Mouse (Mus musculus) hindbrain, postnatal 0 days (tissue): ENCODE results near the gene Prmt1. TPM values are rescaled to one million over a fixed set of nuclear protein-coding genes. Genes with fewer than 3 reads are reported as not detected.

Source experiments
- ATAC-seq: fragments of 200-750 bp; cut with Nextera tagmentation; 2 replicates; pipeline ENCODE4 v1.8.0; 2017; ENCODE audit warnings: mild to moderate bottlenecking, moderate TSS enrichment, moderate library complexity
- DNase-seq: peaks from one replicate; pipeline ENCODE4 v3.0.0-alpha.2; 2015; ENCODE audit warnings: low spot score
- H3K27ac ChIP-seq: fragments of 300-500 bp; sonication (generic); 2 replicates; pipeline ENCODE4 v1.5.1; 2014; ENCODE audit warnings: mild to moderate bottlenecking
- H3K27me3 ChIP-seq: fragments of 300-500 bp; sonication (generic); 2 replicates; pipeline ENCODE4 v1.6.1; 2014; ENCODE audit warnings: low read length, mixed read lengths; ENCODE audit not compliant: insufficient read depth
- H3K36me3 ChIP-seq: fragments of 300-500 bp; sonication (generic); 2 replicates; pipeline ENCODE4 v1.6.1; 2014; ENCODE audit warnings: low read length, mixed read lengths; ENCODE audit not compliant: insufficient read depth
- H3K4me1 ChIP-seq: fragments of 300-500 bp; sonication (generic); 2 replicates; pipeline ENCODE4 v1.6.1; 2014; ENCODE audit warnings: antibody characterized with exemption, low read length, mixed read lengths; ENCODE audit not compliant: insufficient read depth
- H3K4me2 ChIP-seq: fragments of 300-500 bp; sonication (generic); 2 replicates; pipeline ENCODE4 v1.6.1; 2014; ENCODE audit warnings: low read depth, mild to moderate bottlenecking, low read length, moderate library complexity, mixed read lengths
- H3K4me3 ChIP-seq: fragments of 300-500 bp; sonication (generic); 2 replicates; pipeline ENCODE4 v1.5.1; 2014; ENCODE audit warnings: low read length
- H3K9ac ChIP-seq: fragments of 300-500 bp; sonication (generic); replicated peaks from 2 replicates; pipeline ENCODE4 v1.6.1; 2014; ENCODE audit warnings: mild to moderate bottlenecking, low read length, moderate library complexity, mixed read lengths
- H3K9me3 ChIP-seq: fragments of 300-500 bp; sonication (generic); 2 replicates; pipeline ENCODE4 v1.6.1; 2016; ENCODE audit warnings: low read length, mixed read lengths
- CTCF ChIP-seq: IDR thresholded peaks from 2 replicates; pipeline ENCODE4 v1.5.1; 2016; ENCODE audit warnings: antibody characterized with exemption, control low read depth, low read depth
- WGBS: fragments of 180-500 bp; shearing (Covaris S2); extraction: QIAGEN DNeasy Blood & Tissue Kit; methylation state at CpG from one replicate; pipeline ENCODE4 v1.1.7; 2014; 5-methylcytosine and 5-hydroxymethylcytosine counted together
- polyA plus RNA-seq: library from polyadenylated mRNA; unstranded; fragments of >200 nt; fragmentation: Nextera tagmentation; extraction: Ambion mirVana; gene quantifications from 2 replicates; pipeline ENCODE4 v1.2.1, GENCODE M21; 2015
- total RNA-seq: library from RNA; depleted of rRNA; stranded (reverse); fragments of >200 nt; gene quantifications from 2 replicates; pipeline ENCODE4 v1.2.3, GENCODE M21; 2014; rRNA removed

Prmt1 gene
- total RNA-seq (215 and 251 TPM in 2 replicates), polyA plus RNA-seq (470 and 531 TPM in 2 replicates)

- Histone ChIP-seq H3K9me3 (no peaks in the 10 kb centered on the region), H3K4me2 (peak within 1 kb of the TSS; percentile 81), H3K4me1 (peaks cover 13% of the 10 kb centered on the region), H3K4me3 (peak within 1 kb of the TSS; percentile 97), H3K27me3 (no peaks in the 10 kb centered on the region), H3K9ac (peak within 1 kb of the TSS; percentile 93), H3K27ac (peak within 1 kb of the TSS; percentile 96), H3K36me3 (peaks cover 10% of the 10 kb centered on the region)
- TF ChIP-seq CTCF, result no peak
- DNase-seq (peak; percentile 100), ATAC-seq (peak; percentile 97)
- 1% methylated on average over 40 of the region's 42 CpGs for WGBS
Observed at GRCm38 (mm10) chr7:44986192-44986878, at the start of gene Prmt1. Gene Prmt1, minus strand, starts transcription at chr7:44986568.

GRCm38 (mm10) chr7:45035631-45036030 is 49.3 kb upstream of the Prmt1 start:
- Histone ChIP-seq H3K9me3 (no peaks in the 10 kb centered on the region), H3K27me3 (no peaks in the 10 kb centered on the region), H3K4me3 (no peak overlapping the region), H3K9ac (no peak overlapping the region), H3K4me2 (no peak overlapping the region), H3K36me3 (peaks cover 76% of the 10 kb centered on the region), H3K27ac (no peak overlapping the region), H3K4me1 (no peaks in the 10 kb centered on the region)
- TF ChIP-seq CTCF, result no peak
- WGBS, result 93% methylated on average over 3 of the region's 3 CpGs
- DNase-seq (no peak), ATAC-seq (no peak)

- Histone ChIP-seq H3K27ac (no peak overlapping the region), H3K4me1 (no peaks in the 10 kb centered on the region), H3K9ac (no peak overlapping the region), H3K4me3 (no peak overlapping the region), H3K9me3 (no peaks in the 10 kb centered on the region), H3K4me2 (no peak overlapping the region), H3K27me3 (no peaks in the 10 kb centered on the region), H3K36me3 (peaks cover 79% of the 10 kb centered on the region)
- no peak for DNase-seq
- no peak for TF ChIP-seq CTCF
- ATAC-seq, result no peak
- 92% methylated on average over 19 of the region's 19 CpGs for WGBS
Observed at GRCm38 (mm10) chr7:45033722-45034359, 47.5 kb upstream of the Prmt1 start.

- no peaks in the 10 kb centered on the region for H3K27me3 ChIP-seq
- no peaks in the 10 kb centered on the region for H3K9me3 ChIP-seq
- 94% methylated on average over 8 of the region's 8 CpGs for WGBS
- no peak overlapping the region for H3K27ac ChIP-seq
- no peaks in the 10 kb centered on the region for H3K4me1 ChIP-seq
- H3K4me3 ChIP-seq, result no peak overlapping the region
- H3K9ac ChIP-seq, result no peak overlapping the region
- no peak for TF ChIP-seq CTCF
- no peak overlapping the region for H3K4me2 ChIP-seq
- H3K36me3 ChIP-seq, result peaks cover 85% of the 10 kb centered on the region
- DNase-seq, result no peak
- no peak for ATAC-seq
Observed at GRCm38 (mm10) chr7:45030857-45031256, 44.5 kb upstream of the Prmt1 start.

- 92% methylated on average over 6 of the region's 6 CpGs for WGBS
- H3K27me3 ChIP-seq, result no peaks in the 10 kb centered on the region
- no peaks in the 10 kb centered on the region for H3K4me1 ChIP-seq
- H3K36me3 ChIP-seq, result peaks cover 76% of the 10 kb centered on the region
- TF ChIP-seq CTCF, result no peak
- H3K4me2 ChIP-seq, result no peak overlapping the region
- no peak overlapping the region for H3K27ac ChIP-seq
- H3K9me3 ChIP-seq, result no peaks in the 10 kb centered on the region
- H3K4me3 ChIP-seq, result no peak overlapping the region
- DNase-seq, result no peak
- H3K9ac ChIP-seq, result no peak overlapping the region
- ATAC-seq, result no peak
Observed at GRCm38 (mm10) chr7:45029995-45030394, 43.6 kb upstream of the Prmt1 start.

GRCm38 (mm10) chr7:45028351-45028750 is 42.0 kb upstream of the Prmt1 start:
- Histone ChIP-seq H3K4me1 (no peaks in the 10 kb centered on the region), H3K27me3 (no peaks in the 10 kb centered on the region), H3K27ac (no peak overlapping the region), H3K4me2 (no peak overlapping the region), H3K9ac (no peak overlapping the region), H3K4me3 (no peak overlapping the region), H3K9me3 (no peaks in the 10 kb centered on the region), H3K36me3 (peaks cover 60% of the 10 kb centered on the region)
- no peak for ATAC-seq
- no peak for DNase-seq
- WGBS, result 89% methylated on average over 11 of the region's 11 CpGs
- TF ChIP-seq CTCF, result no peak

- Histone ChIP-seq H3K27ac (no peak overlapping the region), H3K4me3 (no peak overlapping the region), H3K9ac (no peak overlapping the region), H3K4me1 (no peaks in the 10 kb centered on the region), H3K9me3 (no peaks in the 10 kb centered on the region), H3K4me2 (no peak overlapping the region), H3K36me3 (peaks cover 54% of the 10 kb centered on the region), H3K27me3 (no peaks in the 10 kb centered on the region)
- DNase-seq (no peak), ATAC-seq (no peak; the same call in 1 of the 2 replicates)
- TF ChIP-seq CTCF, result no peak
- 92% methylated on average over 9 of the region's 9 CpGs for WGBS
Observed at GRCm38 (mm10) chr7:45027761-45028160, 41.4 kb upstream of the Prmt1 start.
